Mouse (Mus musculus) megakaryocyte, adult 5-6 weeks (primary cell): Measurements from ENCODE around the gene Pstpip1. TPM values are rescaled to one million over a fixed set of nuclear protein-coding genes. Genes with fewer than 3 reads are reported as not detected.

Experiments used
- ATAC-seq: 2 replicates; pipeline ENCODE4 v1.8.0; 2016; ENCODE audit warnings: mild to moderate bottlenecking, inconsistent platforms; ENCODE audit not compliant: poor library complexity, severe bottlenecking
- total RNA-seq, 2 experiments: library from RNA; stranded (forward) in 1 of 2; stranded (reverse) in 1 of 2; fragments of 153-499, 151-499 nt in 1 of 2; fragments of 221-1000, 200-1000 nt in 1 of 2; gene quantifications; 2 replicates each; pipeline versions ENCODE4 v1.2.3 to v1.2.4; 2015 to 2017

Pstpip1 gene
- total RNA-seq, 2 experiments from 2014 or later: 59.2 to 223 TPM

GRCm38 (mm10) chr9:56104921-56105320 lies 15.2 kb downstream of the Pstpip1 start:
- peak; percentile 27; the same call in 1 of the 2 replicates for ATAC-seq

GRCm38 (mm10) chr9:56106274-56107072 lies 16.7 kb downstream of the Pstpip1 start:
- ATAC-seq: no peak

GRCm38 (mm10) chr9:56107527-56107926 lies 17.8 kb downstream of the Pstpip1 start:
- ATAC-seq: no peak

- ATAC-seq: peak; percentile 81
These were observed 18.4 kb downstream of the Pstpip1 start for GRCm38 (mm10) chr9:56108174-56108573.

- ATAC-seq: no peak
These were observed 28.3 kb downstream of the Pstpip1 start for GRCm38 (mm10) chr9:56118091-56118490.

- ATAC-seq: peak; percentile 76
These were observed 28.8 kb downstream of the Pstpip1 start for GRCm38 (mm10) chr9:56118582-56118981.

GRCm38 (mm10) chr9:56119651-56120050 lies 29.9 kb downstream of the Pstpip1 start:
- no peak for ATAC-seq

GRCm38 (mm10) chr9:56121097-56121496 lies 31.3 kb downstream of the Pstpip1 start:
- ATAC-seq: 0 out of 2 replicates have a peak, but pooled peaks have one; percentile 34

GRCm38 (mm10) chr9:56122973-56123372 lies 33.2 kb downstream of the Pstpip1 start:
- no peak for ATAC-seq

- ATAC-seq: no peak
These were observed 33.9 kb downstream of the Pstpip1 start for GRCm38 (mm10) chr9:56123613-56124012.

- ATAC-seq: no peak
These were observed 34.8 kb downstream of the Pstpip1 start for GRCm38 (mm10) chr9:56124561-56124960.

GRCm38 (mm10) chr9:56126453-56127173 lies 36.9 kb downstream of the Pstpip1 start:
- no peak for ATAC-seq

GRCm38 (mm10) chr9:56128331-56128730 lies 38.6 kb downstream of the Pstpip1 start:
- ATAC-seq: no peak

GRCm38 (mm10) chr9:56129951-56130350 lies 40.2 kb downstream of the Pstpip1 start:
- ATAC-seq: no peak

- no peak for ATAC-seq
These were observed 40.8 kb downstream of the Pstpip1 start for GRCm38 (mm10) chr9:56130536-56130935.

GRCm38 (mm10) chr9:56131813-56132525 lies 42.2 kb downstream of the Pstpip1 start:
- ATAC-seq: no peak

- ATAC-seq: no peak
These were observed 44.2 kb downstream of the Pstpip1 start for GRCm38 (mm10) chr9:56133970-56134369.

- ATAC-seq: no peak
These were observed 44.9 kb downstream of the Pstpip1 start for GRCm38 (mm10) chr9:56134614-56135013.

GRCm38 (mm10) chr9:56135590-56136197 lies 45.9 kb downstream of the Pstpip1 start:
- ATAC-seq: no peak

GRCm38 (mm10) chr9:56141776-56142175 lies 52.0 kb downstream of the Pstpip1 start:
- no peak for ATAC-seq
